In the genomic region with DNA sequence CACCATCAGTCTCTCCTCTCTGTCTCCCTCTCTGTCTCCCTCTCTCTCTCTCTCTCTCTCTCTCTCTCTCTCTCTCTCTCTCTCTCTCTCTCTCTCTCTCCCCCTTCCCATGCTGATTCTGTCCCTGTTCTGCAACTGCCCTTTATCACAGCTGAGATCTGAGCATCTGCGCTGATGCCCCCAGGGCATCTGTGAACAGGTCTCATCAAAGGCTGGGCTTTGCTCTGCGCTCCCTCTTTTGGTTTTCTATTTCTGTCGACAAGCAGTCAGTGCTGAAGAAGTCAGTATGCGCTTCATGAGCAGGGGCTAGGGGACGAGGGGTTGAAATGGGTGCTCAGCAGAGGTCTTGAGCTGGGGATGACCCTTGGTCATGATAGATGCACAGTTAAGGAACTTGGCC, we compare ENCODE assay signal across 28 mouse cellular contexts.
A peak's percentile ranks its signal among the peaks of the same experiment; 100 is the strongest.
DNase-seq lines count a peak whose midpoint lies in the region; ATAC-seq and TF ChIP-seq lines count a peak whose summit lies in the region.
"Had no signal": no experiment of that assay in that cellular context is flagged by ENCODE, and none has a peak within 500 bp of the region (broad histone marks: within the 10 kb centered on the region; RNA-seq: fewer than 3 reads in every experiment).

No protein-coding gene starts in this region.

- H3K27me3 ChIP-seq in midbrain, embryonic 13.5 days: no peaks in the 10 kb centered on the region
- no peaks in the 10 kb centered on the region for H3K27me3 ChIP-seq in midbrain, embryonic 11.5 days (ENCODE audit: control insufficient read depth, insufficient read depth, low read length)
- no peaks in the 10 kb centered on the region for H3K27me3 ChIP-seq in embryonic facial prominence, embryonic 14.5 days (replicated peaks; ENCODE audit: control insufficient read depth, insufficient read depth, low read length)
- H3K27me3 ChIP-seq in midbrain, postnatal 0 days (ENCODE audit: insufficient read depth, low read length): no peaks in the 10 kb centered on the region
- H3K27me3 ChIP-seq: CH12.LX; heart, embryonic 13.5 days; limb, embryonic 15.5 days; liver, embryonic 13.5 days had no signal

- no peak overlapping the region for H3K9ac ChIP-seq in midbrain, embryonic 13.5 days (replicated peaks)
- H3K9ac ChIP-seq in midbrain, embryonic 11.5 days (ENCODE audit: low read length): no peak overlapping the region
- H3K9ac ChIP-seq in embryonic facial prominence, embryonic 14.5 days (ENCODE audit: low read depth, low read length): no peak overlapping the region
- H3K9ac ChIP-seq in midbrain, postnatal 0 days (replicated peaks; ENCODE audit: low read length, poor library complexity, severe bottlenecking): no peak overlapping the region
- H3K9ac ChIP-seq: heart, embryonic 13.5 days; hindbrain, embryonic 14.5 days; limb, embryonic 15.5 days; liver, embryonic 13.5 days had no signal

- no peak for TF ChIP-seq POLR2A in brain, embryonic 14.5 days (IDR thresholded peaks at IDR 0.05; ENCODE audit: borderline replicate concordance, extremely low read depth, insufficient read depth, insufficient read length, poor library complexity, severe bottlenecking)

- no peak for DNase-seq in midbrain, embryonic 11.5 days (ENCODE audit: low spot score, missing footprints)
- peak; percentile 45 for DNase-seq in brain, embryonic 14.5 days (ENCODE audit: low read depth)
- peak; percentile 11 for DNase-seq in embryonic facial prominence, embryonic 14.5 days (ENCODE audit: low spot score)
- DNase-seq in midbrain, postnatal 0 days (ENCODE audit: low spot score): no peak
- DNase-seq in c-Kit-positive CD71-positive TER-119-positive erythroid progenitor cells, embryonic 14.5 days (ENCODE audit: low spot score): no peak
- no peak for DNase-seq in urinary bladder, postnatal 25 days (ENCODE audit: low spot score)
- DNase-seq: adrenal gland, postnatal 25 days; cerebellum, adult 8-10 months; cerebellum, postnatal 25 days; gastrocnemius, adult 2 months; gastrocnemius, postnatal 36 days; heart, adult 2 months; kidney, adult 11 months; kidney, postnatal 14 days; layer of hippocampus, adult 9-11 months; liver, embryonic 13.5 days; lung, adult 18-20 months; right cerebral cortex, postnatal 4 days; thymus, postnatal 4 days had no signal

- H3K9me3 ChIP-seq in midbrain, embryonic 13.5 days: no peaks in the 10 kb centered on the region
- no peaks in the 10 kb centered on the region for H3K9me3 ChIP-seq in midbrain, embryonic 11.5 days (ENCODE audit: control insufficient read depth, low read length)
- no peaks in the 10 kb centered on the region for H3K9me3 ChIP-seq in embryonic facial prominence, embryonic 14.5 days (ENCODE audit: control insufficient read depth, low read length)
- no peaks in the 10 kb centered on the region for H3K9me3 ChIP-seq in midbrain, postnatal 0 days (ENCODE audit: low read length)
- H3K9me3 ChIP-seq: heart, embryonic 13.5 days; limb, embryonic 10.5 days; limb, embryonic 15.5 days; liver, embryonic 13.5 days had no signal

- peak; percentile 60; the same call in 1 of the 2 replicates for ATAC-seq in midbrain, embryonic 13.5 days
- no peak for ATAC-seq in midbrain, embryonic 11.5 days (ENCODE audit: low FRiP score)
- ATAC-seq in embryonic facial prominence, embryonic 14.5 days (ENCODE audit: low read depth): no peak
- peak; percentile 47; the same call in 1 of the 2 replicates for ATAC-seq in midbrain, postnatal 0 days (ENCODE audit: low FRiP score)
- ATAC-seq: forebrain, embryonic 14.5 days; lung, postnatal 0 days had no signal

- TF ChIP-seq CTCF in brain, embryonic 14.5 days (IDR thresholded peaks at IDR 0.05; ENCODE audit: borderline replicate concordance, extremely low read depth, insufficient read depth, insufficient read length): no peak
- no peak for TF ChIP-seq CTCF in midbrain, postnatal 0 days (IDR thresholded peaks at IDR 0.05)

- no peak overlapping the region for H3K4me2 ChIP-seq in midbrain, embryonic 13.5 days (replicated peaks)
- H3K4me2 ChIP-seq in midbrain, embryonic 11.5 days: no peak overlapping the region
- no peak overlapping the region for H3K4me2 ChIP-seq in embryonic facial prominence, embryonic 14.5 days (ENCODE audit: low read depth, low read length)
- no peak overlapping the region for H3K4me2 ChIP-seq in midbrain, postnatal 0 days (ENCODE audit: low read depth, low read length, poor library complexity, severe bottlenecking)
- H3K4me2 ChIP-seq: heart, embryonic 13.5 days; hindbrain, embryonic 14.5 days; limb, embryonic 15.5 days; liver, embryonic 13.5 days had no signal

- H3K4me3 ChIP-seq in midbrain, embryonic 13.5 days (replicated peaks): no peak overlapping the region
- H3K4me3 ChIP-seq in midbrain, embryonic 11.5 days (ENCODE audit: low read depth, low read length): no peak overlapping the region
- no peak overlapping the region for H3K4me3 ChIP-seq in embryonic facial prominence, embryonic 14.5 days (ENCODE audit: low read depth, low read length)
- no peak overlapping the region for H3K4me3 ChIP-seq in midbrain, postnatal 0 days (ENCODE audit: low read depth, low read length)
- H3K4me3 ChIP-seq: gastrocnemius, adult 2 months; heart, adult 2 months; heart, embryonic 13.5 days; limb, embryonic 10.5 days; limb, embryonic 15.5 days; liver, embryonic 13.5 days had no signal

- no peak overlapping the region for H3K27ac ChIP-seq in midbrain, embryonic 13.5 days
- H3K27ac ChIP-seq in midbrain, embryonic 11.5 days (ENCODE audit: low read depth, low read length): no peak overlapping the region
- no peak overlapping the region for H3K27ac ChIP-seq in embryonic facial prominence, embryonic 14.5 days (replicated peaks; ENCODE audit: low read depth, low read length)
- H3K27ac ChIP-seq in midbrain, postnatal 0 days (ENCODE audit: low read depth, low read length): no peak overlapping the region
- H3K27ac ChIP-seq: gastrocnemius, adult 2 months; heart, adult 2 months; heart, embryonic 13.5 days; hindbrain, embryonic 14.5 days; limb, embryonic 10.5 days; limb, embryonic 15.5 days; liver, embryonic 13.5 days; macrophage had no signal

- 72% methylated on average over 5 of the region's 5 CpGs for WGBS in midbrain, embryonic 13.5 days
- WGBS in midbrain, embryonic 11.5 days: 84% methylated on average over 5 of the region's 5 CpGs
- 41% methylated on average over 5 of the region's 5 CpGs for WGBS in embryonic facial prominence, embryonic 14.5 days
- WGBS in midbrain, postnatal 0 days: 76% methylated on average over 5 of the region's 5 CpGs

- no peaks in the 10 kb centered on the region; the same call in 1 of the 2 replicates for H3K4me1 ChIP-seq in midbrain, embryonic 13.5 days (replicated peaks)
- H3K4me1 ChIP-seq in midbrain, embryonic 11.5 days (ENCODE audit: control insufficient read depth, insufficient read depth, low read length): no peaks in the 10 kb centered on the region
- 0 out of 2 replicates have a peak, but pooled peaks cover 4% of the 10 kb centered on the region for H3K4me1 ChIP-seq in embryonic facial prominence, embryonic 14.5 days (ENCODE audit: control insufficient read depth, insufficient read depth, low read length)
- H3K4me1 ChIP-seq in midbrain, postnatal 0 days (ENCODE audit: insufficient read depth, low read length): no peaks in the 10 kb centered on the region
- H3K4me1 ChIP-seq: liver, embryonic 13.5 days had no signal

- no peaks in the 10 kb centered on the region for H3K36me3 ChIP-seq in midbrain, embryonic 13.5 days
- H3K36me3 ChIP-seq in midbrain, embryonic 11.5 days (ENCODE audit: control insufficient read depth, insufficient read depth, low read length): no peaks in the 10 kb centered on the region
- H3K36me3 ChIP-seq in embryonic facial prominence, embryonic 14.5 days (ENCODE audit: control insufficient read depth, insufficient read depth, low read length): 0 out of 2 replicates have a peak, but pooled peaks cover 6% of the 10 kb centered on the region
- no peaks in the 10 kb centered on the region for H3K36me3 ChIP-seq in midbrain, postnatal 0 days (ENCODE audit: insufficient read depth, low read length)
- H3K36me3 ChIP-seq: limb, embryonic 10.5 days; limb, embryonic 15.5 days; liver, embryonic 13.5 days had no signal

Comparison
In these comparisons a context has a peak if more than half of its experiments do, and no peak if none do; other contexts are left out.
1. ATAC-seq: peak in midbrain, embryonic 13.5 days (single experiment) and midbrain, postnatal 0 days (single experiment); none in midbrain, embryonic 11.5 days (single experiment) and embryonic facial prominence, embryonic 14.5 days (single experiment).
2. DNase-seq: peak in brain, embryonic 14.5 days (single experiment) and embryonic facial prominence, embryonic 14.5 days (single experiment); none in midbrain, embryonic 11.5 days (single experiment), midbrain, postnatal 0 days (single experiment), c-Kit-positive CD71-positive TER-119-positive erythroid progenitor cells, embryonic 14.5 days (single experiment) and urinary bladder, postnatal 25 days (single experiment).